Mouse (Mus musculus) skeletal muscle tissue, adult 2 months (tissue): ENCODE data around the gene Hipk3.
A peak's percentile ranks its signal among the peaks of the same experiment; 100 is the strongest.

Source experiments
- DNase-seq: peaks from one replicate; pipeline ENCODE4 v3.0.0-alpha.2; 2012; ENCODE audit warnings: low read depth, low spot score

Gene Hipk3

GRCm38 (mm10) chr2:104471161-104471560 is 23.1 kb downstream of the Hipk3 start:
- DNase-seq: no peak

- DNase-seq: no peak
These were observed 23.7 kb downstream of the Hipk3 start for GRCm38 (mm10) chr2:104470536-104470935.

DNA sequence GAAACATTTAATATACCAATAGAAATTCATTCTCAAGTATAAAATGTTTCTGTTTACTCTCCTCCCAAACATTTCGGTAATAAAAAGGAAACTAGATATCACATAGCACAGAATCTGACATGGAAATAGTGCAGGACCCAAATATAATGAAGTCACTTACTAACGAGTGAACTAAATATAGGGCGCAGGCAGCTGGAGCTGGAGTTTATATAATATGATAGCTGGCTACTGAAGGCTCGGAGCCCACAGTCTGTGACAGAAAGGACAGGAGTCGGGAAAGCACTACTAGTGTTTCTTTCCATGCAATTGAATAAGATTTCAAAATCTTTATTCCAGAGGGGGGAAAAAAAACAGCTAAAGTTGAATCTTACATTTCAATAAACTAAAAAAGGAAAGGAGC is 25.8 kb downstream of the Hipk3 start:
- DNase-seq: peak; percentile 81

DNA sequence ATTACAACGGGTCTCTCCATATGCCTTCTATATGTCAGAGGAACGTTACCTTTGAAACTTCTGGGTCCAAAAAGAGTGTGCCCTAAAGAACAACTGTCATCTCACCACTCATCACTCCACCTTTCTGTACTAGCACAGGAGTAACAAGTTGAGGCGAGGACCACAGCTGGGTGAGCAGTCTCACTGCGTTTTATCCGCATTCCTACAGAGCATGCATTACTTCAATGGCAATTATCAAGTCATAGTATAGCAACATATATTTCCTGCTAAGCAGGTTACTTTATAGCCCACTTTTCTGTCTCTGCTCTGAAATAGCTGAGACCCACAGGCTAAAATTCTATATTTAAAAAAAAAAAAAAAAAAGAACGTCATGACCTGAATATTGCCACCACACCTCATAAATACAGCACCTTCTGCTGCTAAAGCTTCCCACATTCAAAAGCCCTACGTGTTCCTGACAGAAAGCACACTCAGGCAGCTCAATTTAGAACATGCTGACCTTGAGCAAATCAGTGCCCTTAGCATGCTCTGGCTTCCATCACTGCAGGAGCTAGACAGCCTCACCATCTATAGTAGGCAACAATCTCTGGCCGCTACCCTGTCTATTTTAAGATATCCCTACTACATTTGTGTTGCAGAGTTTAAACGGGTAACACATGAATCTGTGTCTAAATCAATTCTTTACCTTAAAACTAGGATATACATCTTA is 27.2 kb downstream of the Hipk3 start:
- DNase-seq: peak; percentile 92

GRCm38 (mm10) chr2:104465639-104466430 is 28.4 kb downstream of the Hipk3 start:
- DNase-seq: no peak

GRCm38 (mm10) chr2:104460021-104460420 is 34.2 kb downstream of the Hipk3 start:
- no peak for DNase-seq

DNA sequence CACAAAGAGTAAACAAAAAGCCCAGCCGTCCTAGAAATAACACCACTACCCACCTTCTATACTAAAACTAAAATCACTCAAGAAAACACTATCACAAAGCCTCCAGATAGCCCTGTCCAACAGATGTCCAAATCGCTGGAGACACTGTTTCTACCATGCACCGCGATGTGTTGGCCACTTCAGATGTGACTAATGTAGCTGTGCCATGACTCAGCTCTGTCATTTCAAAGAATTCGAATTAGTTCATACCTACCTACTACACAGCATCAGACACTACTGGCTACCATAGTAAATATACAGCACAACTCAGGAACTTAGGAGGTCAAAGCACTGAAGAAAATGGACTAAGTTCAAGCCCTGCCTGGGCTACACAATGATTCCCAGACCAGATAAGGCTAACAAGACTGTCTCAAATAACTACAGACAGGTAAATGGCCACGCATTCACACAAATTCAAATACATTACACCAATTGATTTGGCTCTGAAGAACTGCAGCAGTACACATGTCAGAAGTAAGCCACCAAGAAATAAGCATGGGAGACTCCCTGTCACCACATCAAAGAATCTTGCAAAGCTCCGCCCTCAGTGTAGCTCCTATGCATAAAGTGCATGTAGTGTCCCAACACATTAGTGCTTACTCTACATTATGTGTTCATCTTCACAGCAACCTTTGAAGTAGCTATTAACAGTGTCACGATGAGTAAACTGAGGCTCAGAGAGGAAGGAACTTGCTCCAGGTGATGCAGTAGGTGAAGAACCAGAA is 35.5 kb downstream of the Hipk3 start:
- DNase-seq: no peak

DNA sequence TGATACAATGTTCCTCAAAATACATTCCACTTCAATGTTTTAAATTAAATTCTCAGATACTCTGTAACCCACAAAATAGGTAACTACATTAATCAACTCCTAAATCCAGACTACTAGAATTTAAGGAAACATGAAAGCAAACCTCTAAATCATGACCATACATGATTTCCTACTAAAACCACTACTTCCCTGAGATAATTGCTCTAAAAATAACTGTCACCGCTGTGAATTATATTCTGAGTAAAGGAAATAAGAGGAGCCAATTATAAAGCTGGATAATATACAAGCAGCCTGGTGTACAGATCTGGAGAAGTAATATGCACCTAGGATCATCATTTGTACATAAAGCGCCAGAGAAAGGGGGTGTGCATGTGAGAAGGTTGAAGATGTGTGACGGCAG is 37.1 kb downstream of the Hipk3 start:
- DNase-seq: no peak

- DNase-seq: no peak
These were observed 43.6 kb downstream of the Hipk3 start for GRCm38 (mm10) chr2:104450685-104451084.

DNA sequence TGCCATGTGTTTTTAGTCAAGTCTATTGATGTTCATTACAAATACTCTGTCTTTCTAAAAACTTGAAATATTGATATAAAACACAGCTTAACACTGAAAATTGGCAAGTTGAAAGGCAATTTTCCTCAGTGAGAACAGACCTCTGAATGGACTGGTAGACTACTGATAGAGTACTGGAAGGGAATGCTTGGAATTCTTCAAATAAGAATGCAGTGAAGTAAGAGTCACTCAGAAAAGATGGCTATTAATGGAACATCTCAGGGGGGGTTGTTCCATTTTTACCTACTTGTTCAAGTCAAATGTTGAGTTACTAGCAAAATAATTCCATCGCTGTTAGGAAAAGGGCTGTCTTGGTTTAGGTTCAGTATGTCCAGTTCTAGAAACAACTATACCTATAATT is 45.1 kb downstream of the Hipk3 start:
- no peak for DNase-seq

DNA sequence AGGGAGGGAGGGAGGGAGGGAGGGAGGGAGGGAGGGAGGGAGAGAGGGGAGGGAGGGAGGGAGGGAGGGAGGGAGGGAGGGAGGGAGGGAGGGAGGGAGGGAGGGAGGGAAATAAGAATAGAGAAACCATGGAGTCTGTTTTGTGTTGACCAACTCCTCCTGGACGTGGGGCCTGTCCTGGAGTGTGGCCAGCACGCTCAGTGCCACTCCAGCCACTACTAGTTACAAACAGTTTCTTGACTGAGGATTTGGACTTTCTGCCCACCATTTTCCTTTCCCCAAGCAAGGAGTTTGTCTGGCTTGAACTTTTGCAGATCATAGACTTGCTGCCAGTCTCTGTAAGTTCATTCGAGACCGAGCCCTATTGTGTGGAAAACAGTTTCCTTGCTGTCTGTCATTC is 46.0 kb downstream of the Hipk3 start:
- no peak for DNase-seq

GRCm38 (mm10) chr2:104446016-104446415 is 48.2 kb downstream of the Hipk3 start:
- no peak for DNase-seq

GRCm38 (mm10) chr2:104444776-104445175 is 49.5 kb downstream of the Hipk3 start:
- DNase-seq: peak; percentile 82

DNA sequence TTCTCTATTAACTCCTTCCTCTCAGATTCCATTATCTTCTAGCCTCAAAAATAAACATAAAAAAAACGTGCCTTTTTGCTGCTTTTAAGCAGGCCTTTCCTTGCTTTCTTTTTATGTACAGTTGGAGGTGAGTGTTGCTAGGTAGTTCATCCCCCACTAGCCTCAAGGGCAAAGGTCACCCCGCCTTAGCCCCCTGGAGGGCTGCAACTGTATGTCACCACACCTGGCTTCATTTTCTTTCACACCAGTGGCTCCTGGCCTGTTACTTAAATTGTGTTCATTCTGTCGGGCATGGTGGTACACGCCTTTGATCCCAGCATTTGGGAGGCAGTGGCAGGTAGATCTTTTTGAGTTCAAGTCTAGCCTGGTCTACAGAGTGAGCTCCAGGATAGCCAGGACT is 51.9 kb downstream of the Hipk3 start:
- DNase-seq: no peak

- DNase-seq: no peak
These were observed 58.0 kb downstream of the Hipk3 start for GRCm38 (mm10) chr2:104436226-104436625.

DNA sequence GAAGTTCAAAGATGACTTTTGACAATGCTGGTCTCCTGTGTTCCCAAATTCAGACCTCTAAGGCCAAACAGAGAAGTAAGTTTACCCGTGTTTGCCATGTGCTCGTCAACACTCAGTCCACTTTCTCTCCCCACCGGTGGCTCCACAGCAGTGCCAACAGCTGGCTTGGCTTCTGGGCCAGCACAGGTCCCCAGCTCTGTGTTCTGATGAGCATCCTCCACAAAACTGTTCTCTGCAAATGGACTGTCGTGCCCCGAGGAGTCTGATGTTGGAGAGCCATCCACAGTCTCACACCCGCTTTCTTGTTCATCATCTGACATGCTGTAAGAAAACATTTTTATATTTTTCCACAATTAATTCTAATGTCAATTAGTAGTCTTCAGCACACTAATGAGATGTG is 63.2 kb downstream of the Hipk3 start:
- DNase-seq: no peak

DNA sequence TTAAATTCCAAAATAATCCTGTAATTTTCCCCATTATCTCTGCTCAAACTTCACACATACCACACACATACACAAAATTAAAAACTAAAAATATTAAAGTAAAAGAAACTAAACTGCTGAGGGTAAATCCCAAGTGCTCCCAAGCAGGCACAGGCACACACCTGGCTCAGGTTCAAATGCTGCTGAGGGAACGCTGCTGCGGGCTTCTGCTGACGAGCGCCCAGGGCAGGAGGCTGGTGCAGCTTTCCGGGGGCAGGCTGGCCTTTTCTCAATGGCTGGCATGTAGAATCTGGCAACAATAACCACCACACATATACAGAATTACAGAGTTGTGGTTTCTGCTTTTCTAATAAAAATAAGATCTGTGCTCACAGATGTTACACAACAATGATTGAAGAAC is 63.7 kb downstream of the Hipk3 start:
- no peak for DNase-seq

DNA sequence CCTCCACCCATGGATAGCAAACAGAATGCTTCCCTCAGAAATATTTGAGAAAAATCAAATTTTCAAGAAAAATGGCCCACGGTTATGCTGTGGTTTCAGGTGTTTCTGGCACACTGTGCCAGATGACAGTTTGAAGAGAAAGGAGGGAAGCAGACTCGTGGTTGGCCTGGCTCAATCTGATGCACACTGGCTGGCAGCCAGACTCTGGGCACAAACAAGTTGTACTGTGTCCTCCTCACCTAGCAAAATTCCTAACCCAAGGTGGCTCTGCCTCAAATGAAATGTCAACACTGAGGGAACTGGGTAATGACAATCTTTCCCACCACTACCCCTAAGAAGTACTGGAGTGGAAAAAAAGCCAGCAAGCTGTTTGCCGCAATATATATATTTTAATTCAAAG is 68.1 kb downstream of the Hipk3 start:
- no peak for DNase-seq

GRCm38 (mm10) chr2:104422230-104422629 is 72.0 kb downstream of the Hipk3 start:
- peak; percentile 40 for DNase-seq

- DNase-seq: no peak
These were observed 73.4 kb downstream of the Hipk3 start for GRCm38 (mm10) chr2:104420805-104421204.

DNA sequence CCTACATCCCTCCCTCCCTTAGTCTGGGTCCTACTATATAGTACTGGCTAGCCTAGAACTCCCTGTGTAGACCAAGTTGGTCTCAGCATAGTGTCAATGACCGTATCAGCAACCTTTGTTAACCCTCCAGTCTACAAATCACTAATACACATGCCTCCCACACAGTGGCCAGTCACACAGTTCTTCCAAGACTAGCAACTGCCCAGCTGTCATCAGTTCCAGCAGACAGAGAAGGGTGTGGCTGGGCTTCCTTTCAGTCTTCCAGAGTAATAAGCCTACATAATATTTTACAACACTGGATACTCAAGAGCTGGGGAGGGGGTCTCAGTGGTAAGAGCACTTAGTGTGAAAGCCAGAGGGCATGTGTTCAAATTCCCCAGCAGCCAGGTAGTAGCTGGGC is 74.2 kb downstream of the Hipk3 start:
- DNase-seq: no peak

- no peak for DNase-seq
These were observed 74.8 kb downstream of the Hipk3 start for GRCm38 (mm10) chr2:104419411-104419810.
